Mouse (Mus musculus) ES-Bruce4 (cell line): ENCODE data around the gene Nos1ap.

Source experiments
- CTCF ChIP-seq: IDR thresholded peaks from one replicate; pipeline ENCODE4 v1.8.1; 2011; ENCODE audit warnings: low read depth, low read length
- EP300 ChIP-seq: IDR thresholded peaks from 2 replicates; pipeline ENCODE4 v1.6.1; 2011; ENCODE audit warnings: low read depth, low read length; ENCODE audit not compliant: insufficient read depth
- POLR2A ChIP-seq: IDR thresholded peaks from one replicate; pipeline ENCODE4 v1.8.1; 2011; ENCODE audit warnings: low read length; ENCODE audit not compliant: insufficient read depth

- TF ChIP-seq CTCF (no peak), POLR2A (no peak), EP300 (no peak)
These were observed 194.6 kb downstream of the Nos1ap start for GRCm38 (mm10) chr1:170395101-170395500.
